Mouse (Mus musculus): ENCODE data around the gene Cdk14.

Gene Cdk14

DNA sequence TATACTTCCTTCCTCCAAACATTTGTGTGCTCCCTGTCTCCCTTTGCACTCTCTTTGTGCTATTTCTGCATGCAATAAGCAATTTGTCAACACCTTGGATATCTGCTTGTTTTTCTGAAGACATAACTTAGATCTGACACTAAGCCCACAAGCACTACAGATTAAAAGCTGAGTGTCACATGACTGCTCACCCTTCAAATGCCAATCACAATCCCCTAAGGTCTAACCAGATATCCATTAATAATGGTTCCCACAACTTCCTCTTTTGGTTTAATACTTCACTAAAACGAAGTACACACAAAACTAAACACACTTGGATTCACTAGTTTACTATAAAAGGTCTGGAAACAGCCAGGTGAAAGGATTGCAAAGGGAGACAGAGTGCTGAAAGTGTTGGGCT, 348.6 kb downstream of the Cdk14 start:
- DNase-seq (ENCODE audit: low read depth, low spot score): no peak

DNA sequence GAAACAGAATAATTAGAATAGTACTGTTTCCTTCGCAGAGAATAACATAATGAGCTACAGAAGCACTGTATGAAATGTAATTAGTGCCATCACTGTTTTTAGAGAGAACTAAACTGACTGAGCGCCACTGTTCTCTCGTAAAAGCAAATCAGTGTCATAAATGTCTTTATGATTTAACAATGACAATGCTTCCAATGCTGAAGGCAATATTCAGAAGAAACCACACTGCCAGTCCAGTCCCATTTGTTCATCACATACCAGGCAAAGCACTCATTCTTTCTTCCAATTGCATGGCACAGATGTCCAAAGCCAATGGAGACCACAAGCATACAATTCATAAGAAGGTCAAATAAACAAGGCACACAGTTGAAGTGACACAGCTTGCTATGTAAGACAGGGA, 355.4 kb downstream of the Cdk14 start:
- DNase-seq (ENCODE audit: low read depth, low spot score): no peak

- DNase-seq (ENCODE audit: low read depth, low spot score): peak; percentile 68
Observed at GRCm38 (mm10) chr5:5056102-5056883, 363.8 kb downstream of the Cdk14 start.

DNA sequence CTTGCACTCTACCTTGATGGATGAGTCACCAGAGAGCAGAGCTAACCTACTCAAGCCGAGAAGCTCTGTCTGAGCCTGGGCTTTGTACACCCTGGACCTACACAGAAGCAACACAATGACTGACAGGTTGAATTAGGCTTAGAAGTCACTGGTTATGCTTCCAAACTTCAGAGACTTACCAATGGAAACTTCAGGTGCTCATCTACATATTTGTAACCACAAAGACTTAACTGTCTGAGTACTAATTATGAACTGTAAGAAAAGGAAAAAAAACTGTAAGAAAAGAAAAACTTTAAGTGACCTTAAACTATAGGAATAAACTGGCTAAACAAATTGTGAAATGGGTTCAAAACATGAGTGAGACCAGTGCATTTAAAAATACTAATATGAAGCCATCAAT, 364.6 kb downstream of the Cdk14 start:
- DNase-seq (ENCODE audit: low read depth, low spot score): no peak

- no peak for DNase-seq (ENCODE audit: low read depth, low spot score)
Observed at GRCm38 (mm10) chr5:5054270-5054669, 365.8 kb downstream of the Cdk14 start.

DNA sequence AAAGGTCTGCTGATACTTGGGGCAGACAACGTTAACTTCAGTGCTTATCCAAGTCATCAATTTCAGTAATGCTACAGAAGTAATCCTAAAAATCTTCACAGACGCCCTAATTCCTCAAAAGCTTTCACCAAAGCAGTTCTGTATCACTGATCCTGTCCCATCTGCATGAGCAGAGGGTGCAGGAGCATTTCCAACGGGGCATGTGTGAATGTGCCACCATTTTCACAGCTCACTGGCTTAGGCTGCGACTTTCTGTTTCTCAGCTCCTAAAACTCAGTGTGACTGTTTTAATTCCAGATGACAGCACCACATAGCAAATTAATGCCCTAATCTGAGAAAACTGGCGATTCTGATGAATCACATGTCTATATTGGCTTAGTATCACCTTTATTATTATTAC, 375.8 kb downstream of the Cdk14 start:
- DNase-seq (ENCODE audit: low read depth, low spot score): no peak

GRCm38 (mm10) chr5:5042735-5043134, 377.4 kb downstream of the Cdk14 start:
- no peak for DNase-seq (ENCODE audit: low read depth, low spot score)

DNA sequence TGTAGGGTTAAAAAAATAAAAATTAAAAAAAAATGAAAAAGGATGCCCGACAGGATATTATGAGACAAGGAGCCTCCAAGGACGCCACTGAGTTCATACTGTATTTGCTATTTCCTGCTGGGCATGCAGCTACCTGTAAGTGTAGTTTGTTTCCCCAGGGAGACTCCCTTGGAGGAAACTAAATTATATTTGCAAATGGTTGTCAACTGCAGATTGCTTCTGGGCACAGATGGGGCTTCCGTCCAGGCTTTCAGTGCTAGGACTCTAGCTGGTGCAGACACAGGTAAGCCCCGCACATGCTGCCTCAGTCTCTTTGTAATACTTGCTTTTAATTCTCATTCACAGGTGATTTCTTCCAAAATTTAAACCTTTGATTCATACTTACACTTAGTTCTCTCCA, 378.6 kb downstream of the Cdk14 start:
- DNase-seq (ENCODE audit: low read depth, low spot score): no peak

- no peak for DNase-seq (ENCODE audit: low read depth, low spot score)
Observed at GRCm38 (mm10) chr5:5039700-5040284, 380.3 kb downstream of the Cdk14 start.

DNA sequence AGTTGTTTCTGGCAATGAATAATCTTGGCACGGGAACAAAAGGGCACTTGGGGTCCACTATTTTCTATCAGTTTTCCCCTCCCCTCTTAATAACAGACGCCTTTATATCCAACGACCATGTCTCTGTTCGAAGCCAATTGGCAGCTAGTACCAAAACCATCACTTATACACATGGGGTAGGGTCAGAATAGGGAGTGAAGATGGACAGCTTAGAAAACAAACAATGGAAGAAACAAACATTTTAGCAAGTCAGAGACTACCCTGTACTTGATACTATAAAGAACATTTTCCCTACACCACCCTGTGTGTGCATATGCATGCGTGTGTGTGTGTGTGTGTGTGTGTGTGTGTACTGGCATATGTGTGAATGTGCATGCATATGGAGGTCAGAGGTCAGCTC, 386.7 kb downstream of the Cdk14 start:
- DNase-seq (ENCODE audit: low read depth, low spot score): no peak

- no peak for DNase-seq (ENCODE audit: low read depth, low spot score)
Observed at GRCm38 (mm10) chr5:5032847-5033246, 387.3 kb downstream of the Cdk14 start.

DNA sequence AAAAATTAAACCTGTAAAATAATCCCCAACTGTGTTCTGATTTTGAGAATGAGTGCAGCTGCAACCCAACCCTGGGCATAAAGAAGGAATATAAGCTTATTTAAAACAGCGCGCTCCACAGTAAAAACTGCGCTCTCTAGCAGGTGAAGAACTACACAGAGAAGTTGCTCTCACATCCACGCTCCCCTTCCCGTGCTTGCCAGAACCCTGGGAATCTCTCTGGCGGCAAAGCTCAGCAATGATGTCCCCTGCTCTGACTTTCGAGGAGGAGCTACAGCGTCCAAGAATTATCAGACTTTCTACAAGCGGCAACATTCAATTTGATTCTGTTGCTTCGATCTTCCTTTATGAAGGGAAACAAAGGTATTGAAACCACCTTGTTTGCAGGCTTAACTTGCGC, 387.7 kb downstream of the Cdk14 start:
- DNase-seq (ENCODE audit: low read depth, low spot score): no peak

- DNase-seq (ENCODE audit: low read depth, low spot score): peak; percentile 54
Observed at GRCm38 (mm10) chr5:5030431-5030830, 389.7 kb downstream of the Cdk14 start.

GRCm38 (mm10) chr5:5018959-5019358, 401.2 kb downstream of the Cdk14 start:
- no peak for DNase-seq (ENCODE audit: low read depth, low spot score)

GRCm38 (mm10) chr5:5018242-5018641, 401.9 kb downstream of the Cdk14 start:
- no peak for DNase-seq (ENCODE audit: low read depth, low spot score)

GRCm38 (mm10) chr5:5013783-5014182, 406.3 kb downstream of the Cdk14 start:
- no peak for DNase-seq (ENCODE audit: low read depth, low spot score)

DNA sequence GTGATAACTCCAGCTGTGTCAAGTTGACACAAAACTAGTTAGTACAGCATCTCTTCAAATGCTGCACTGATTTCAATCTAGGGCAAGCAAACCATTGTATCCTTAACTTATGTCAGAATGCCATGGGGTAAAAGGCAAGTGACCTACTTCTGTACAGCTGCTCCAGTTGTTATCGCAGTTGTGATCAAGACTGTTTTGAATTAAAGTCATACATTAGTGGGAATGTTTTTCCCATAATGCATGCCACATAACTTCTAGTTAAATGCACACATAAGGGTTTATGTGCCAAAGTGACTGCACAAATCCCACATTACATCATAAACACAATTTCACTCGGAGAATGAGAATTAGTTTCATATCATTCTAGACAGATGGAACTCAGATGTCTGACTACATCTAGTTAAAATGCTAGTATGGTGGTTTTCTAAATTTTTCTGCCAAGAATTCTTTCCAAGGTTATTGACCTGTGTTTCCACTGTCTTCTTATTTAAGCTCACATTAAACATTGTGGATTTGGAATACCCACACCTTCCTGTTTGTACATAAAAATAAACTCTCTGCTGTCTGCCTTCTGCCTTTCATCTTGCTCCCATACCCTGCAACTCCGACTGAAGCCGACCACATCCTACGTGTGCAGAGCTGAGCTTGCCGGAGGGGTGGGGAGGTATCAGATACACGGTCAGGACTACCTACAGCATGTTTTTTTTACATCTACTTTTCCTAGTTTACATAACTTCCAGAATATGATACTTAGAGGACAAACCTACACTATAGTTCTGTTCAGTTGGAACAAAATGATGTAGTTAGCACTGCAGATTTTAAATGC, 407.4 kb downstream of the Cdk14 start:
- peak; percentile 18 for DNase-seq (ENCODE audit: low read depth, low spot score)

DNA sequence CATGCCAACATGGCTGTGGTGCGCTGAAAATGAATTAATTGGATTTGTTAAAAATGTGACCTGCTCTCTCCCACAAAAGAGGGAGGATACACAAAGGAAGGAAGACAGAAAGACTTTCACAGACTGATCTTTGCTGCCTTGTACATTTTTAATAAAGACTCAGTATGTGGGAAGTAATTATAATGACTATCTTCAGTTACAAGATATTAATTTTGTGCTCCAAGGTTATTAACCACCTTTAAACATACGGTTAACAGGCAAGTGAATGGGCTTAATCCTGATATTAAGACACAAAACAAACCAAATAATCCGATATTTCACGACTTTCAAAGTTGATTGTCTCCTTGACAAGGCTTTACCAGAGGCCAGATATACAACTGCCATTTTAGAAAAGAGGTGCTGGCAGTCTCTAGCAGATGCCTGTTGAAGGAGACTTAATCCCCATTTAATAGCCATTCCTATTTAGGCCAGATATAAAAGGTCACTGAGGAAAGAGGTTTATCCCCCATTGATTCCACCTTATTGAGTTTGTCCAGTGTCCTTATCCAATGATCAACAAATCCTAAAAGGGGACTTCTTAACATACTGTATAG, 411.9 kb downstream of the Cdk14 start:
- DNase-seq (ENCODE audit: low read depth, low spot score): no peak

GRCm38 (mm10) chr5:5007489-5008152, 412.5 kb downstream of the Cdk14 start:
- DNase-seq (ENCODE audit: low read depth, low spot score): no peak

GRCm38 (mm10) chr5:5005633-5006032, 414.5 kb downstream of the Cdk14 start:
- peak; percentile 35 for DNase-seq (ENCODE audit: low read depth, low spot score)

GRCm38 (mm10) chr5:5004740-5005139, 415.4 kb downstream of the Cdk14 start:
- no peak for DNase-seq (ENCODE audit: low read depth, low spot score)

DNA sequence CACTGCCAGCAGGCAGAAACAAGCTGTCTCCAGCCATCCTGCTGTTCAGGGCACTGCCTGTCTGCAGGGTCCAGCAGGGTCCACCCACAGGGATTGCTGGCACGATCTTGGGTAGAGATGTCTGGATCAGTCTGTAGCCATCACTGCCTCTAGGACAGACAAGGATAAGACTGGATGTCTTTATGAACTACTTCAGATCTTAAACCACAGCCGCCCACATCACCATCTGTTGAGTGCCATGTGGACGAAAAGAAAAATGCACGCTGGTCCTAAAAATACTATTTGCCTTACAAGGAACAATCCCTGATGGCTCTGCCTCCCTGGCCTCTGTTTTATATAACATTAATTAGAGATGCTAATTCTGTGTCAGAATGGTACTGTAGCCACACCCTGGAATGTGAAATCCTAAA, 426.9 kb downstream of the Cdk14 start:
- DNase-seq (ENCODE audit: low read depth, low spot score): peak; percentile 79

Measured in 3T3-L1 (cell line).